Mouse (Mus musculus): ENCODE results near the gene Cntfr.
"Not testable (repeated sequence)": the region's sequence is repeated elsewhere in the genome, so short reads cannot be mapped to it uniquely, and the experiment has no call there.

Gene Cntfr

DNA sequence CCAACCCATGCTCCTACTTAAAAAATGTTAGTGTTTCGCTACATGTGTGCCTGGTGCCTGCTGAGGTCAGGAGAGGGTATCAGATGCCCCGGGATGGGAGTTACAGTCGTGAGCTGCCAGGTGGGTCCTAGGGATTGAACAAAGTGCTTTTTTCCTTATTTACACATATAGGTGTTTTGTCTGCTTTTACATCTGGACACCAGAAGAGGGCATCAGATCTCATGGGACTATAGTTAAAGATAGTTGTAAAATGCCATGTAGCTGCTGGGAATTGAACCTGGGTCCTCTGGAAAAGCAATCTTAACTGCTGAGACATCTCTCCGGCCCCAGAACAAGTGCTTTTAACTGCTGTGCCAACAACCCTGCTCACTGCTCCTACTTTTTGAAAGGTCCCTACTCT is 13.3 kb upstream of the Cntfr start:
- no peak for DNase-seq (ENCODE audit: low spot score in 2 of 2)

DNA sequence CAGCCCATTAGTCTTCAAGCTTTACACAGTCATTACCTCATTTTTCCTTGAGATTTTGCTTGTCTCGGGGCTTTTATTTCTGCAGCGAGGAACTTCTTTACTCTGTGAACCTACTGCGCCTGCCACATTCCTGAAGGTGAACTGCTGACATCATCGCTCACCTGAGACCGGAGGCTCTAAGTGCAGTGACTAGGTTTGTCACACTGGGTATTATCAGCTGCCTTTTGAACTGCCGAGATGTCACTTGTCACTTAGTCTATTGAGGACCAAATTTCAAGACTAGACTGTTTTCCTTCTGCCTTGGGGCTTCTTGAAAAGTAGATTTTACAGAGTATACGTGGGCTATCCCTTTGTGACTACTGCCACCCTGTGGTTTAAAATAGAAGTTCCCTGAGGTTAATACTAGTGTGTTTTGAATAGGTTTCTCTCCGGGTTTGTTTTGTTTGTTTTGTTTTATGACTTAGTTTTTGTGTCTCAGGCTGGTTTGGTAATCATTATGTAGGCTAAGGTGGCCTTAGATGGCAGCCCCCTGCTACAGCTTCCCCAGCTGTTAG is 11.4 kb upstream of the Cntfr start:
- DNase-seq (ENCODE audit: low spot score in 2 of 2) = no peak

DNA sequence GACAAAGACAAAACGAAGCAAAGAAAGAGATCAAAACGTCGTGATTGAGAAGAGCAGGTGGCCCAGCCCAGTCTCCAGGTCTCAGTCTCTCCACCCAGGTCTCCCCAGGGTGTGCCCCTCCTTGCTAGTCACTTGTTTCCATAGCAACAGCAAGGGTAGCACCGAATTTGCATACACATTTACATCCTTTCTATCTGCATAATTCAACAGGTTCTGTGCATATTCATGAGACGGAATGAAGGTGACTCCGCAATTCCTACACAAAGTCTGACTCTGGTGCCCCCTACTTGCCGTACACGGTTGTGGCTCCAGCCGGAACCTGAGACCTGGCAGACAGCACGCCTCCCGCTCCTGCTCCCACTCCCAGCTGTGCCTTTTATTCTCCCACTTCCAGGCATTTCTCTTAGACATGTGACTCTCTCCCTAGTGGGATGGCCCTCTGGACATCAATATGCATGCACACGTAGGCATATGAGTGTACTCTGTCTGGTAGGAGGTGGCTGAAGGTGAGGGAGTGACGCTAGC is 10.2 kb upstream of the Cntfr start:
- peak; percentile 83 to 86 for DNase-seq (ENCODE audit: low spot score in 2 of 2)

DNA sequence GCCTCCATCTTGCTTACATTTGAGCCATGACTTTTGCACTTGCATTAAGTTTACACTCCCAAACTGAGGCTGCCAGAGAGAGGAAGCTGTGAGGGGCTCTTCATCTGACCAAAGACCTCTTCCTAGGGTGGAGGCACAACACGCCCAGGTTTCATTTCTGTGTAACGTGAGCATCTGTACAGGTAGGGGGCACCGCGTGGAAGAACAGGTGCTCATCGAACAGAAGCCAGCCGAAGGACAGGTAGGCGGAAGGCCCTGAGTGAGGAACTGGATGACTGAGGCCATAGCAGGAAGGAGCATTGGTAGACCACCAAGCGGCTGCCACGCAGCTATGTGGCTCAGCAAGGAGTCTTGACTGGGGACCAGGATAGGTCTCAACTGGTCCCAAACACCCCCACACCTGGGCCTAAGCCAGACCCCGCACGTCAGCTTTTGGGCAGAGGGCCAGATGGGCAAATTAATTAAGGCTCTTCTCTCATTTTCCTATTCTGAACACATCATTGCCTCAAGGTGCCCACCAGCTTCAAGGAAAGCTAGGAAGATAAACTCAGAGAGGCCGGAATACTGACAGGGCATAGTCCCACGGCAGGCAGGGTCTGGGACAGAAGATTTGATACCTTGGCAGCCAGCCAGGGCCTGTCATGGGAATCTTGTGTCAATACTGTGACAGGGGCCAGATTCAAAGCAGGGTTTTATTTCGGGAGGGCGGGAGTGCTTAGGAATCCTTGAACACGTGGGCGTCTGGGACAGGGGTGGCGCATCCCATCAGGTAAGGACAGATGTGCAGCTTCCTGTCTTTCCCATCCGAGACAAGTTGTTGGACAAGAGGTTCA is 9.2 kb upstream of the Cntfr start:
- no peak for DNase-seq (ENCODE audit: low spot score in 2 of 2)

DNA sequence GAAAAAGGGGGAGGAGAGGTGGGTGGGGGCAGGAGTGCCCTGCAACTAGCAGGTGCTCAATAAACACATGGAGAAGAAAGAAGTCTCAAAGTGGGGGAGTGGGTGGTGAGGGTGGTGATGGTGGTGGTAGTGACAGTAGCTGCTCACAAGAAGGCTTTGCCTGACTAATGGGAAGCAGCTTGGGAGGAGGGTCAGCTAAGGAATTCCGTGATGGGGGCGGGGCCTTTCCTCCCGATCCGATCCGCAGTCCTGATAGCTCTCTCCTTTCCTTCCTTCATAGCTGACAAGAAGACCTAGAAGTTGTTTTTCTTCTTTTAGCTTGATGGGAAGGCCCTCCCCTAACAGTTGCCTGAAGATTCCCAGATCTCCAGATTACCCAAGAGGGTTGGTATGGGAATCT is 7.8 kb upstream of the Cntfr start:
- DNase-seq (ENCODE audit: low spot score in 2 of 2) = no peak

DNA sequence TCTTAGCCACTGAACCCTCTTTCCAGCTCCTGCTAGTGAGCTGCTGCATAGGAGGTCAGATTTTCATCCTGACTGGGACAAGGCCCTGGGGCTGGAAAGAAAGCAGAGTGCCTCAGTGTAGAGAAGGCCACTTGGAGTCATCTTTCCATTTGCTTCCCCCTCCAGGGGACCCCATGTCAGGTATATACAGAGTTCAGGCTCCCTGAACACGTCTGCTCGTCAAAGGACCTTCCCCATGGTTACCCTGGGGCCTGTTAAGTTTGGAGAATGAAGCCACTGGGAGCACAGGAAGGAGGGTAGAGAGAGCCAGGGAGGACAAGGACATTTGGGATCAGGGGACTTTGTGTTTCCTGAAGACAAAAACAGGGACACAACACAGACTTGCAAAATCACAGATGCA is 5.3 kb upstream of the Cntfr start:
- not testable (repeated sequence) for DNase-seq (ENCODE audit: low spot score in 2 of 2)

DNA sequence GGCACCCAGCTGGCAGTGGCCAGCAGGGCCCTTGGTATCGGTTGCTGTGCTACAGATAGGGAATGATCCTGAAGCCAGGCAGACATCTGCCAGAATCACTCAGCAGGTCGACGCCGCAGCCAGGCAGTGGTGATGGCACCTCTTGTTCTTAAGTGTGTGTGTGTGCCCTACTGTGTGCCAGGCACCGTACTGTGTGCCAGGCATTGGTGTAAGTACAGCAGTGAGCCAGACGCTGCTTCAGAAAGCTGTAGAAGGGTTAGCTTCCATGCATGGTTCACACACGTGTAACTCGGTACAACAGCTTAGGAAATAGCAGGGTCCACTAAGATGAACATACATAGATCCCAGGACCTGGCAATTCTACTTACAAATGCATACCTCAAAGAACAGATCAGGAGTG is 3.3 kb upstream of the Cntfr start:
- not testable (repeated sequence) for DNase-seq (ENCODE audit: low spot score in 2 of 2)

DNA sequence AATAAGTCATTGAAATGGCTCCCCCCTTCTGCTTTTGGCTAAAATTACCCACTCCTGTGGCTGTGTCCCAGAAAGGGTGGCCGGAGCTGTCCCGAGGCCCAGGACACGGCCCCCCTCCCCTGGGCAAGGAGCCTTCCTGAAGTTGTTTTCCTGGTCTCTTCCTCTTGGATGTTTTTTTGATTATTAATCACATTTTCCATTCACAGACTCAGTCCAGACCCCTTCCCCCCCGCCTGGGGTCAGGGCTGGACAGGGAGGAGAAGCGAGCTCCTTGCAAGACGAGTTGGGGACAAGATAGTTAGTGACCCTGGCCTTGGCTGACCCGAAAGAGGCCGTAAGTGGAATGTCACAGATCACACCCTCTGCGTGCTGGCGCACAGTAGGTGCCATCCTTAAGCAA is 2.9 kb upstream of the Cntfr start, which contains the start of gene Il11ra1:
TSS of gene Il11ra1 (plus strand) at position 207 of the 400 bp plus-strand sequence.
- DNase-seq (ENCODE audit: low spot score in 2 of 2) = not testable (repeated sequence)

DNA sequence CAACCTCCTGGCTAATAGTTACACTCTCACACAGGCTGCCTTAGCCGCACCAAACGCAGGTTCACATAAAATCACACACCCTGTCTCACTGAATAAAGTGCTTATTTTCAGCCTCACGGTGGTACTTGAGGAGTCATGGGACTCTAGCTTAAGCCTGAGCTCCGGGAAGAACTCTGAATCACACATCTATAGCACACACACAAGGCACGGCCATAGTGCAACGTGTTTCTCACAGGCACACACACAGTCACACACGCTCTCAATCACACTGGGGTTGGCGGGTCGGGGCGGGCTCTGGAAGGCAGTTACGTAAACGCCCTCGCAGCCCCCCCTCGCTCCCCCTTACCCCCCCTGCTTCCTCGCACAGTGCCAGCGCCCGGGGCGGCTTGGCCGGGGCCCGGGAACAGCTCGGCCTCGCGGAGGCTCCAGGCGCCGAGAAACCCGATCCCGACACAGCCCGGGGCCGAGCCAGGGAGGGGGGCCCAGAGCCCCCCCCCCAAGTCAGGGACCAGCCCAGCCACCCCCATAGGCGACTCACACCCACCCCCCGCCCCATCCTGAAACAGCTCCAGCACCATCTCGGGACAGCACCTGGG is 1.6 kb upstream of the Cntfr start:
- not testable (repeated sequence) for DNase-seq (ENCODE audit: low spot score in 2 of 2)

DNA sequence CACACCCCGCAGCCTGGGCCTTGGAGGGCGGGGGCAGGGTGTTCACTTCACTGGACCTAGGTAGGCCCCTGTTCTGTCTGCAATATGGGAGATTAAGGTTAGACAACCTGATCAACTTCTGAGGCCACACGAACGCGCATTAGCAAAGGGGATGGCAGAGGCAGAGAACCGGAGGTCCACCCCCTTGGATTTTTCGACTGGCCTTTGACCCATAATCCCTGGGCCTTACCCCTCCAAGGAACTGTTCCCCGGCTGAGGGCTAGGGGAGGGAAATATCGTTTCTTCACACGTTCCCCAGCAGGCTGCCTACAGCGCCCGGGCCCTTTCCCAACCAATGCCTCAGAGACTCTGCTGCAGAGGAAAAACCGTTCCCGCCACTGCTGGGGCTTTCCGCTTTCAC is 437 bp downstream of the Cntfr start:
- not testable (repeated sequence) for DNase-seq (ENCODE audit: low spot score in 2 of 2)

DNA sequence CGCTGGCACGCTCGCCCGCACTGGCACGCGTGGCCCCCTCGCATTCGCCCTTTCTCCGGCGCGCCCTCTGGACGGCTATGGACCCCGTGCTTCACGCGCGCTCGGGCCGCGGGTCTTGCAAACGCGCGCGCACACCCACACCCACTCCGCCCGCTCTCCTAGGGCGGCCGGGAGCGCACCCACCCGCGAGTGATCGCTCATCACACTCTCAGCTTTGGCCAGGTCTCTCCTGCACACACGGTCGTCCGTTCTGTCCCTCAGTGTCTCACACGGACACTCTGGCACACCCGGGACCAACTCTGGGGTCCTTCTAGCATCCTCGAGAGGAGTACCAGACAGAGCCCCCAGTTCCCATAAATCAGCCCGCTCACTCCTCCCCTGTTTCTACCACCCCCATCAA is 1.1 kb downstream of the Cntfr start:
- DNase-seq (ENCODE audit: low spot score in 2 of 2) = not testable (repeated sequence)

DNA sequence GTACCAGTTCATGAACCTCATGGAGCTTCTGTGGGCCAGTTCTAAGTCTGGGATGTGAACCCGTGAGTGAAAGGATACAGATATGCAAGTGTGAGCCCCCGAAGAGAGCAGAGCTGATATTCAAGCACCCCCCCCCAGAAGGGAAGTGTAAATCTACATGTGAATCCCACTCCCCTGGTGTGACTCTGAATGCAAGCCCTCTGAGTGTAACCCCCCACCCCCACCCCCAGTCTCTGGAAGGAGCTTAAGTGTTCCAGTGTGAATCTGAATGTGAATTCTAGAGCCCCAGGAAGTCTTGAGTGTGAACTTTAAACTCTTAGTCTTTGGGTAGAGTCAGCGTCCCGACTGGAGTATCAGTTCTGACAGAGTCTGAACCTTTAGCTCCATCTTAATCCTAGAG is 3.4 kb downstream of the Cntfr start:
- DNase-seq (ENCODE audit: low spot score in 2 of 2) = not testable (repeated sequence)

DNA sequence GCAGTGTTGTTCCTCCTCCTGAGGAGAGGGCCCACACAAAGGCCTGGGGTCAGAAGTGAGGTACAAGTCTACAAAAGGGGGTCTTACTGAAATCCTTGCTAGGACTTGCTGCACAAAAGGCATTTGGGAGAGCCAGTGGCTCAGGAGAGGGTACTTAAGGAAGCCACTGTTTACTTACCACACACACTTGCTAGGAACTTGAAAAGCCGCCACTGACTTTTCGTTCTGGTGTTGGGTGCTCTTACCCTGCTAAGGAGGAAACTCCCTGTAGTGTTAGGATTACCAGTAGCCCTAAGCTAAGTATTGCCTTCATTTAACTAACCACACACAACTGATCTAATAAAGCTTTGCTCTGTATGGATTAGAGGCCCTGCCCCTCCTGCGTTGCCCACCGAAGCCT is 6.9 kb downstream of the Cntfr start:
- not testable (repeated sequence) for DNase-seq (ENCODE audit: low spot score in 2 of 2)

DNA sequence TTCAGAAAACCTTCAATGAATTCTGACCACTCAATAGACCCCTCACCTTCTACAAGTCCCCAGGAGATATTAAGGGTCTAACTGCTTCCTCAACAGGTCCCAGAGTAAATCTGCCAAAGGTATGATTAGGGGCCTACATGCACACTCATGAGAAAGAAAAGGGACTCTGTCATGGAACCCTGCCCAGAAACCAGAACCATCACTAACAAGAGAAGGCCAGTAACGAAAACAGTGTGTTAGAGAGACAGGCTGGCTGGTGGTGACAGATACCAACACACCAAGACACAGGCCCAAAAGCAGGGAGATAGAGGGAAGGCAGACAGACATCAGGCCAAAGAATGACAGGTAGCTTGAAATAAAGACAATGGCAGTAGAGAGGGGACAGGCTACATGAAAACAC is 8.3 kb downstream of the Cntfr start:
- not testable (repeated sequence) for DNase-seq (ENCODE audit: low spot score in 2 of 2)

DNA sequence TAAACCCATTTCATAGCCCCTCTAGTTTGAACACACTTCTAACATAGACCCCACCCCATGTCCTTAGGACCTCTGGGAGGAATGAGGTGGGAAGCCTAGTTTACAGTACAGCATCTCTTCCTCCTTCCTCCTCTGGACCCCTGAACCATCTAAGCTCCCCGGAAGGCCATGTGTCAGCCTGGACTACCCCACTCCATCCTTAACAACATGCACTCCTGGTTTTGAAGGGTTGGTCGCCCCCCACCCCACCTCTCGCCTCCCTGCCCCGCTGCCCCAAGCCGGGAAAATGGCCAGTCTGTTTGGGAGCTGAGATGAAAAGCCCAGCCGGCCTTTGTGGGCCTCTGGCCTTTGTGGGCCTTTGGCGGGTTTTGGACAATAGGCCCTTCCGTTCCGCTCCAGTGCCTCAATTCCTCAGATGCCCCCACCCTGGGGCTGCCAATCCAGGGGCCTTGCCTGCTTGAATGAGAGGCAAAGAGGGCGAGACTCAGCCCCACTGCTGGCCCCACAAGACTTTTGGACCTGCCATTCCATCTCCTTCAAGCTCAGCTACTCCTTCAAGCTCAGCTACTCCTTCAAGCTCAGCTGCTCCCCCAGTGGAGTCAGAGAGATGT is 10.9 kb downstream of the Cntfr start:
- DNase-seq (ENCODE audit: low spot score in 2 of 2) = peak in 1 of 2 experiments; percentile 25

DNA sequence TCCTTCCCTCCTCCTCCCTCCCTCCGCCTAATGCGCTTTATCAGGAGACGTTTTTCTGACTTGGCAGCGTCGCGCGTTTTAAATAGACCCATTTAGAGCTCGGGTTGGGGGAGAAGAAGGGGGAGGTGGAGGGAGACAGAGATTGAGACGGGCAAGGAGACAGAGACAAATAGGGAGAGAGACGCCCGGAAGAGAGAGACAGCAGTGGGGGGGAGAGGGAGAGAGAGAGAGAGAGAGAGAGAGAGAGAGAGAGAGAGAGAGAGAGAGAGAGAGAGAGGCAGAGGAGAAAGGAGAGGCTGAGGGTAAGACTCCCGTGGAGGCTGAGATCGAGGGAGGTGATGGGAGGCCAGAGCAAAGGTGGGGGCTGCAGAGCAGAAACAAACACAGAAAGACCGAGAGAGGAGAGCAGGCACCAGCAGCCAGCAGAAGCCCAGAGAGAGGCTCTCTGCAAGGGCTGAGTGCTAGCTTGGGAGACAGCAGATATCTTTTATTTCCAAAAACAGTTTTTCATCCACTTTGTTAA is 11.9 kb downstream of the Cntfr start:
- DNase-seq (ENCODE audit: low spot score in 2 of 2) = peak in 1 of 2 experiments; percentile 21

DNA sequence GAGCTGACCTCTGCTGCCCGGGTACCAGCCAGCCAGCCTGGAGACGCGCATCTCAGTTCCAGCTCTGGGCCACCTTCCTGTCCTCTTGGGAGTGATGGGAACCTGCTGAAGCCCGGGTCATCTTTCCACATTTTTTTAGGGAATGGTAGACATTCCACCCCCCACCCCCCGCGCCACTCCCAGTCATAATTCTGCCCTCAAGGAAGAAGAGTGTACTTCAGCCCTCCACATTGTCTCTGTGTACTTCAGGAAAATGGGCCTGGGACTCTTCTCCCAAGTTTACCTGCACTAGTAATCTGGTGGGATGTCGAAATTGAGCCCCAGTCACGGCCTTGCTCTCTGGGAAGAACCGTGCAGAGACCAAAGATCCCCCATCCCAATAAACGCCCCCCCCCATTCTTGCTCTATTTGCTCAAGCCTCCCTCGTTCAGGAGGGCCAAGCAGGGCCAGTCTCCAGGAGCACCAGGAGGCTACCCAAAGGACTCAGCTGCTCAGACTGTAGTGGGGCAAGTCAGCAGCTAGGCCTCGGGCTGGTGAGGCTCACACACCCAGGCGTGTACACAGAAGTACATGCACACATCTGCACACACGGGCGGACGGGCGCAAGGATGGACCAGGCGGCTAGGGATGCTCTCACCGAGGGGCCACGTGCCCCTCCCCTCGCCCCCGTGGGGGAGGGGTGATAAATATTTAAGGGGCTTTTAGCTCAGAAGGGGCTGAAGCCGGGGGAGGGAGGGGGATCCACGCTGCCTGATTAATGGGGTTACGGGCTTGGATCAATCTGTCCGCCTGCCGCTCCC is 12.6 kb downstream of the Cntfr start:
- peak in 1 of 2 experiments; percentile 17 for DNase-seq (ENCODE audit: low spot score in 2 of 2)

DNA sequence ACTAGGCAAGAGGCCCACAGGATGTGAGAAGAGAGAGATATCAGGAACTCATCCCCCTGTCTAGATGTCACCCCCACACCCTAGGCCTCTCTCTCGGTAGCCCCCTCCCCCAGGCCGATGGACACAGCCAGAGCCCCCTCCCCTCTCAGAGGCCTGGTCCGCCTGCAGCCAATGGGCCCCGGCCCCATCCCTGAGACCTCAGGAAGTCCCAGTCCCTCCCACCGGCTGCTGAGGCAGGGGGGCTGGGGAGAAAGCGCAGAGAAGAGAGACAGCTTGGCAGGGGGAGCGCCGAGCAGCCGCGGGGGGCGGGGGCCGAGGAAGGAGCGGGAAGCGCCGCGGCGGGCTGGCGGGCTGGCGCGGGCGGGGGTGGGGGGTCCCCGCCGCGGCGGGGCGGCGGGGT is 13.6 kb downstream of the Cntfr start:
- DNase-seq (ENCODE audit: low spot score in 2 of 2) = not testable (repeated sequence)

DNA sequence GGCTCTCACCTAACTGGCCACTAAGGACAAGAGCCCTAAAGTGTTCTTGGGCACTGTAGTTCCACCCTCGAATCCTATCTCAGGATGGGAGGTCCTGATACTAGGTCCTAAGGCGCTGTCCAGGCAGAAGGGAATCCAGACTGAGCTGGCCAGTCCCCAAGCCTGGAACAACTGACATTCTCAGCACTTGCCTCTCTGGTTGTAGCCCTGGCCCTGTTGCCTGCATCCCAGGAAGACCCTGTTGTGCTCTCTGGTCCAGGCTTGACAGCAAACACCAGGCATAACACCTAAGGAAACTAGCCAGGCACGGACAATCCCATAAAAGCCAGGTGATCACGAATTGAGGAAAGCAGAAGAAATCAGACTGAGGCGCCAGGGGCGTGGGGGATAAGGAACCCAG is 14.1 kb downstream of the Cntfr start:
- DNase-seq (ENCODE audit: low spot score in 2 of 2) = no peak

DNA sequence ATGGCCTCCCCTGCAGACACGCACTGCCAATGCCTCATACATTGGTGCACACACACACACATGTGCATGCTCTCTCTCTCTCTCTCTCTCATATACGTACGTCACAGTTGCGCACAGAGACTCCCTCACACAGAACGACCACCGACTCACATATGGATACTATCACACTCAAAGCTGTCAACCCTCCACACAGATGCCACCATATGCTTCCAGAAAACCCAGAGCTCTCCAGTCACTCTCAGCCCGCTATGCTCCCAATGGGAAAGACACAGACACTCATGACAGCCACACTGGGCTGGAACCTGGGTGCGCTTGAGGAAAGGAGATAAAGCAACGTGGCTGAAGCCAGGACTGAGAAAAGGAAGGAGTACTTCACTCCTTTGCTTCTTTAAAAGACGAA is 14.9 kb downstream of the Cntfr start:
- peak in 1 of 2 experiments; percentile 15 for DNase-seq (ENCODE audit: low spot score in 2 of 2)

DNA sequence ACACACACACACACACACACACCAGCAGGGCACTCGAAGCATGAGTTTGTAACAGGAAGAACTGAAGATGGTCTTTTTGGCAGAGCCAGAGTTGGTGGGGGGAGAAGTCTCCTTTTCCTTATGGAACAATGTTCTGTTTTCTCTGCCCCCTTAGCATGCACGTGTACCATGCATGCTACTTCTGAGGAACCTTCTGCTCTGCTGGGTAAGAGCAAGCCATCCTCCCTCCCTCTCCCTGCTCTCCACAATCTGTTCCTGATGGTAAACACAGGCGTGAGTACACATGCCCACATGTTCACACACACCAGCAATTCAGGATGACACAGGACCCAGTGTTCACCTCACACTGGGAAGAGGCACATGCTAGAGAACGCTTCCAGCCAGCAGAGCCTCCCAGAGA is 15.7 kb downstream of the Cntfr start:
- peak; percentile 39 to 41 for DNase-seq (ENCODE audit: low spot score in 2 of 2)

All from right cerebral cortex, adult 2 months (tissue).